Mouse (Mus musculus) megakaryocyte, embryonic 14.5 days (primary cell): ENCODE measurements around the gene Hist1h1c.

Experiments used
- FLI1 ChIP-seq: IDR thresholded peaks from 2 replicates; pipeline ENCODE4 v1.6.1; 2012; ENCODE audit warnings: low read length, inconsistent platforms, mixed read lengths
- GATA1 ChIP-seq: IDR thresholded peaks from 3 replicates; pipeline ENCODE4 v1.6.1; 2012; ENCODE audit warnings: mixed read lengths, low read length, inconsistent platforms, borderline replicate concordance

- TF ChIP-seq GATA1 (no peak), FLI1 (no peak)
These were observed 21.3 kb downstream of the Hist1h1c start for GRCm38 (mm10) chr13:23759916-23760239.
